Mouse (Mus musculus): ENCODE measurements around the gene Mfsd2a.

DNA sequence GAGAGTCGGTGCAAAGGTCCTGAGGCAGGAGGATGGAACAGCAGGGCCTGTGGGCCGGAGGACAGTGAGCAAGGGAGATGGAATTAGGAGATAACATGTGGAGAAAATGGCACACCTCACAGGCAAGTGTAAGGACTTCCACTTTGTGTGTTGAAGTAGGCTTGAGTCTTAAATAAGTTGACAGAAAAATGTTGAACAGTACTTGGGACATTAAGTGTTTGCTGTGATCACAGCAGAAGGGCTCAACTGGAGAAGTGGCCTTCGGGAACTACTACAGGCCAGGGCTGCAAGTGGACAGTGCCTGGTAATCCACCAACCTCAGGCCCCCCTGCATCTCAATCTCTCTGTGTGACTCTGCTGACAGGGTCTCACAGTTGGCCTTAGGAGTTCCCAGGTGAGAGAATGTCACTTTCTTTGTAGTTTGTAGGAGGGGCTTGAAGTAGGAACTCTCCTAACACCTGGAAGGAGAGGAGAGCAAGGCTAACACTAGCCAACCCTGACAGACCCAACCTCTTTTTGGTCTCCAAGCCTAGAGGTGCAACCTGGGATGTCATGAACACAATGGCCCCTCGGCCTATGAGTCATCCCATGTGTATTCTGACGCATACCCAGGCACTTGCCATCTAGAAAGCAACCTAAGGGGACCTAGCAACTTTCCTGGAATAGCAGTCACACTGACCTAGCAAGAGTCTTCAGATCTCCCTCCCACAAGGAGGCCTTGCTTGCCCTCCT lies 6.1 kb downstream of the Mfsd2a start:
- TF ChIP-seq CTCF (IDR thresholded peaks at IDR 0.05; ENCODE audit: low read depth) (no peak), EP300 (IDR thresholded peaks at IDR 0.05; ENCODE audit: low read depth) (no peak)
